Mouse (Mus musculus): ENCODE results near the gene Wdr93. TPM values are rescaled to one million over a fixed set of nuclear protein-coding genes. Genes with fewer than 3 reads are reported as not detected.
"Not testable (repeated sequence)": the region's sequence is repeated elsewhere in the genome, so short reads cannot be mapped to it uniquely, and the experiment has no call there.

The Wdr93 gene
- total RNA-seq, 2 experiments from 2014 or later = 1.8 to 2.5 TPM

DNA sequence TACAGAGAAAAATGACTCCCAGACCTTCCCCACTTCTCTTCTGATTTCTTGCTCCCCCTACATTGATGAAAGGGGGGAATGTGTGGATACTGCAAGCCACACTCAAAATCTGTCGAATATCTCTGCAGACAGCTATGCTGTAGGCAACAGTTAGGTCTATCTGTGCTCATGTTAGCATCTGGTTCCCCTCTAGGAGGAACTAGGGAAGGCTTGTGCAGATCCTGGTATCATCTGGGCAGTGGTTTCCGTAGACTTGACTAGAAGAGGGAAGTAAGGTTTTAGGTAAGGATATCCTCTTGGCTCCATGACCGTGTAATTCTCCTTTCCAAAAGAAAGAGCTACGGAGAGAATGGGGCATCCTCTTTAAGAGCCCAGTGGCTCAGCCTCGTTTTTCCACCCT is 1.6 kb downstream of the Wdr93 start:
- no peak for DNase-seq (ENCODE audit: low spot score in 2 of 2)

- DNase-seq (ENCODE audit: low spot score in 2 of 2) = no peak
These were observed 4.7 kb downstream of the Wdr93 start for GRCm38 (mm10) chr7:79747659-79748058.

DNA sequence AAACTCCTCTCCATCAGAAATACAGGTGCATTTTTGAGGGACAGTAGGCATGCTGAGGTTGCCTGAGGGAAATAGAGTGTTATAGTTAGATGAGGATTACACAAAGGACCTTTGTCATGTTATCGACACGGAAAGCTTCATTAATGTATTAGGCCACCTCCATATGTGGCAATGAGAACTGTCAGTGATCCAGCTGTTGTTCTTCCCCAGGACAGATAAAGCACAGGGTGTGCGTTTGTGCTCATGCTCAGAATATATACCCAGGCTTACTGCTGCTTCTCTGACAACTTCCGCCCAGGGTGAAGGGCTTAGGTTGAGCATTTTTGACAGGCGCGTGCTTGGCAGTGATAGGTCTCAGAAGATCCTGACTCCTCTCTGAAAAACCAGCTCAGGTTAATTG is 6.5 kb downstream of the Wdr93 start:
- DNase-seq (ENCODE audit: low spot score in 2 of 2) = no peak

DNA sequence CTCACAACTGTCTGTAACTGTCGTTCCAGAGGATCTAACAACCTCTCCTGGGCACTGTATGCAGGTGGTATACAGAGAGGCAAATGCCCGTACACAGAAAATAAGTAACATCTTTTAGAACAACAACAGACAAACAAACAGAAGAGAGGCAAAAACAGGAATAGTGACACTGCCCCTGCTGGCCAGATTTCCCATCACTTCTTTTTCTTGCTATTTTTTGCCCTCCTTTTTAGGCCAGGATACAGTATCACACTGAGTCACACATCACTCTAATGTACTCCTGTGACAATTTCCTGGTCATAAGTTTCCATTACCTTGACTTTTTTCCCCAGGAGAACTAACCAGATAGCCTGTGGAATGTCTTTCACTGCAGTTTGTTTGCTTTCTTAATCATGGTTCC is 13.4 kb downstream of the Wdr93 start:
- no peak for DNase-seq (ENCODE audit: low spot score in 2 of 2)

DNA sequence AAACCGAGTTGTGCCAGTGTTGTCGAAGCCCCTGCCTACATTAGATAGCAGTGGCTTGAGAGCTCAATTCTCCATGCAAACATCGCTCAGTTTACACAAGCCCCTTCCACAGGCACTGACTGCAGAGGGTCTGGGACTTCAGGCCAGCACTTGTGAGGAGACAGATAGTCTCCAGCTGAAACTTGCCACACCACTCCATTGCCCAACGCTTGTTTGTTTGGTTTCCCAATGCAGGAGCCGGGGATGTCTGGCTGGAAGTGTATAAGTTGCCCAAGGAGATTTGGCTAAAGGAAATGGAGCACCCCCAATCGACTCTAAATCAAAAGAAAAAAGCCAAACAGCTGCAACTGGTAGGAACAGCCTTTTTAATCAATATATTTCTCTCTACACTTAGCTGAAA is 15.2 kb downstream of the Wdr93 start:
- DNase-seq (ENCODE audit: low spot score in 2 of 2) = no peak

DNA sequence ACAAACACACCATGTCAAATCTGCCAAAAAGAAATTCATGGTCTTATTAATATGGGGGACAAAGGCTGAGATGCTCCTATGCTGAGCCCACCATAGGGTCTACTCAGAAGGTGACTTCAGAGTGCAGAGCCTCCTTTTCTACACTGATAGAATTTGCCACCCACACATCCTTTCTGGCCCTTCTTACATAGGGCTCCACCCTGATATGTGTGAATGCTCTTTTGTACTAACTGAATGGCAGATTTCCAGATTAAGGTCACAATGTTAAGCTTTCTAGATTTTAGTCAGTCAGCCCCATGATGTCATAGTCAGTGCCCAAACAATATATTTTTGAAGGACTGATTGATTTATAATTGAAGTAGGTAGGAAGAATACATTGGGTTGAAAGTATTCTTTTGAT is 16.8 kb downstream of the Wdr93 start:
- no peak for DNase-seq (ENCODE audit: low spot score in 2 of 2)

DNA sequence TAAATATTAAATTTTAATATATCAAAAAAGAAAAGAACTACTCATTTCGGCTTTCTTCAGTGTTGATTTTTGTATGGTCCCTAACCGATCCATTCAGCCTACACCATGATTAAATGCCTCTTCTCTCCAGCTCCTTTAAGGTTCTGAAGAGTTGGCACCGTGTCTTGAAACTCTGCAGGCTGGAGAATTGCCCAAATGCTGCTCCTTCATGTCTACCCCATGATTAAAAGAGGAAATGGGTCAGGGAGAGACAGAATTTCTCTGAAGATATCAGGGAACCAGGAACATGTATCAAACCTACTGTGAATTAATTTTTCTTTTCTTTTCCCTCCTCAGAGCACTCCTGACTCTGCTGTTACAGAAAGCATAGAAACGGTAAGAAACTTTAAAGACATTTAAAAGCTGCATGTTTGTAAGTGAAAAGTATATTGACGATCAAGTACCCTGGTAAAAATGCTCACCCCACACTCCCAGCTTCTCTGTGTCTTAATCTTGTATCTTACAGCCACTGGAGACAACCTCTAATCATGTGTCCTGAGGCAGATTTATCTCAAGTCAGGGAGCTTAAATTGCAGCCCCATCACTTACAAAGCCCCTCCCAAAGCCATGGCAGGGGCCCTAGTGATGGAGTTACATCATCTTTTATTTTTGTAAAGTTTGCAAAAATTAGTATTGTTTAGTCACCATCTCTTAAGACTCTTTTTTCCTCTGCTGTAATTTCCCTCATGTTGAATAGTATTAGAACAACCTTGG is 18.3 kb downstream of the Wdr93 start:
- DNase-seq (ENCODE audit: low spot score in 2 of 2) = no peak

- DNase-seq (ENCODE audit: low spot score in 2 of 2) = no peak
These were observed 19.1 kb downstream of the Wdr93 start for GRCm38 (mm10) chr7:79762106-79762505.

DNA sequence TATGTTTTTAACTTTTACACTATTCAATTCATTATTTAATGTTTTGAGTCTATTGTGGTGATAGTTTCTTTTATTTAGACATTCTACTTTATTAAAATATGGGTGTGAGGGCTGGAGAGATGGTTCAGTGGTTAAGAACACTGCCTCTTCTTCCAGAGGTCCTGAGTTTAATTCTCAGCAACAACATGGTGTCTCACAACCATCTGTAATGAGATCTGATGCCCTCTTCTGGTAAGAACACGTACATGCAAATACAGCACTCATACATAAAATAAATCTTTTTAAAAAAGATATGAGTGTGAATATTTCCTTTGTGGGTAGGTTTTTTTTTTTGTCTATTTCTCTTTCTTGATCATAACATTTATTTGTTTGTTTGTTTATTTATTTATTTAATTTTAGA is 23.0 kb downstream of the Wdr93 start:
- no peak for DNase-seq (ENCODE audit: low spot score in 2 of 2)

GRCm38 (mm10) chr7:79769664-79770063 is 26.7 kb downstream of the Wdr93 start:
- DNase-seq (ENCODE audit: low spot score in 2 of 2) = no peak

DNA sequence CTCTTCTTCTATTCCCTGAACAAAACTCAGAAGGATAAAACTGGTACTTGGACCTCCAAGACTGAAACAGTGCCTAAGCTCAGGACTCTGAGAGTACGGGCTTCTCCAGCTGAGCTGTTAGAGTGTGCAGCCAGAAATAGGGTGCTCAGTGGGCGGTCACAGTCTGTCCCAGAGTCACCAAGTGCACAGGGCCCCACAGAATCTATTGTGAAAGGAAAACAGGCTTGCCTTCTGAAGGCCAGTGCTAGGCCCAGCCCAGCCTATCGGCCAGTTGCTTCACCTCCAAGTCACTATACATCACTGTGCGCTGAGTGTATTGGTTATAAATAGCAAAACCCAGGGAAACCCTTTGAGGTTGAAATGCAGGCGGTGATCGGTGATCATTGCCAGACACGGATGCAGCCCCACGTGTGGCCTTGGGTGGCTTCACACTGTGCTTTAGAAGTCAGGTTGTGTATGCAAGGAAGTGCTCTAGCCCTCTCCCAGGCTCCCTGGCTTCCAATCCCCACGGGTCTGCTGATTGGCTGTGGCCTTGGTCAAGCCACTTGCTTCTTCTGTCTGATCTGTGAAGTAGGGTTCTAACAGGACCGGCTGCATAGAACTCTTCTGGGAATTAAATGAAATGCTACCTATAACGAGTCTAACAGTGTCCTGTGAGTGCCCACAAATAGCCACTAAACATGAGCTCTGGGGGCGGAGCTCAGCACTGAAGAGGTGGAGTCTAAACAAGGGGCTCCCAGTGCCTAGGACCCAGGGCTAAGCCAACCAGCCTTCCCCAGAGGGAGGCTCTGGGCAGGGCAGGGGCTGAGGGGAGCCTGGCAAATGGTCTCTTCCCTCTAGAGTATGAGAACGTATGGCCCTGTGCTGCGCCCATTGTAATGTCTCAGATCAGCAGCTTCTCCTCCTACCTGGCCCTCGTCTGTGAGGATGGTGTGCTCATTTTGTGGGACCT is 28.9 kb downstream of the Wdr93 start:
- no peak for DNase-seq (ENCODE audit: low spot score in 2 of 2)

GRCm38 (mm10) chr7:79780647-79781626 is 38.0 kb downstream of the Wdr93 start:
- DNase-seq (ENCODE audit: low spot score in 2 of 2) = peak; percentile 71 to 80

GRCm38 (mm10) chr7:79781826-79782515 is 39.0 kb downstream of the Wdr93 start:
- DNase-seq (ENCODE audit: low spot score in 2 of 2) = no peak

- DNase-seq (ENCODE audit: low spot score in 2 of 2) = no peak
These were observed 39.5 kb downstream of the Wdr93 start for GRCm38 (mm10) chr7:79782516-79782855.

DNA sequence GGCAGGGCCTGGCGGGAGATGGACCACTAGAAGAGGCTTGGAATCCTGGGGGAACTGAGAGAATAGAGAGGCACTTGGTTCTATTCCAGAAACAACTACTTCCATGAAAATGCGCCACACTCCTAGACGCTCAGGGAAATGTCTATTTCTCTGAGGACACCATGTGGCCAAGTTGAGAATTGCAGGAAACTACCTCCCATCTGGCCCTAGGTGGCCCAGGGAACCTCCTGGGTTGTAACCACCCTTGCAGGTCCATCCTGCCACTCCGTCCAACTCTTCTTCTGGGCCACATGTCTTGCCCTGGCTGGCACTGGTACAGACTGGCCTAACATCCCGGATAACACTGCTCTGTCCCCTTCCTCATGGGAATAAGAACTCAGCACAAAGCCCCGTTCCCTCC is 43.3 kb downstream of the Wdr93 start:
- DNase-seq (ENCODE audit: low spot score in 2 of 2) = peak; percentile 70 to 74

DNA sequence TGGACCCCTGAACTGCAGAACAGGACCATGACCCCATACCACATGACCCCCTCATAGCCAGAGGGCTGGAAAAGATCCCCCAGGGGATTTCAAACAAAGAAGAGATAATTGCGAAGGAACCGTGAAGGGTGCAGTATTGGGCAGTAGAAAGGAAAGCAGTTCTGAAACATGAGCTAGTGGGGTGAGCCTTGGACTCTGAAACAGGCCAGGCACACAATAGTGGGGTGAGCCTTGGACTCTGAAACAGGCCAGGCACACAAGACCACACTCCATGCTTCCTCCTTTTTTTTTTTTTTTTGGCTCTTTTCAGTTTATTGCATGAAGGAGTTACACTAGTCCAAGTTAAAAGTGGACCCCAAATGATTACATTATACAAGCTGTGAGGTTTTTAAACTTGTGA is 46.8 kb downstream of the Wdr93 start:
- DNase-seq (ENCODE audit: low spot score in 2 of 2) = not testable (repeated sequence)

GRCm38 (mm10) chr7:79792635-79793421 is 49.9 kb downstream of the Wdr93 start:
- DNase-seq (ENCODE audit: low spot score in 2 of 2) = peak; percentile 51 to 60

DNA sequence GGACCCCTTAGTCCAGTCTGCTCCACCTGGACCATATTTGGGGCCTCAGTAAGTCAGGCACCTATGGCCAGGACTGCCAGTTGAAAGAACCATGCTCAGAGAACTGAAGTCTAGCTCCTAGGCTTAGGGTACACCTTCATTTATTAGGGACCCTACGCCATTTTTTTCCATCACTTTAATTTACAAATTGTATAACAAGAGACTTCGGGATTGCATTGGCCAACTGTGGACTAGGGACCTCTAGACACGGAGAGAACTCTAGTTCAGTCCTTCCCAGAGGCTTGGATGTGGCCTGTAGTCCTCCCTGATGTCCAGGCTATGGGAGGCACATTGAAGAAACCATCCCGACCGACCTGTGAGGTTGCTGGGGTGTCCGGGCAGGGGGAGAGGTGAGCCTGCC is 50.7 kb downstream of the Wdr93 start, which contains the start of gene Mesp1:
Mesp1 (minus strand) TSS at position 101 of the 400 bp plus-strand sequence.
- no peak for DNase-seq (ENCODE audit: low spot score in 2 of 2)

DNA sequence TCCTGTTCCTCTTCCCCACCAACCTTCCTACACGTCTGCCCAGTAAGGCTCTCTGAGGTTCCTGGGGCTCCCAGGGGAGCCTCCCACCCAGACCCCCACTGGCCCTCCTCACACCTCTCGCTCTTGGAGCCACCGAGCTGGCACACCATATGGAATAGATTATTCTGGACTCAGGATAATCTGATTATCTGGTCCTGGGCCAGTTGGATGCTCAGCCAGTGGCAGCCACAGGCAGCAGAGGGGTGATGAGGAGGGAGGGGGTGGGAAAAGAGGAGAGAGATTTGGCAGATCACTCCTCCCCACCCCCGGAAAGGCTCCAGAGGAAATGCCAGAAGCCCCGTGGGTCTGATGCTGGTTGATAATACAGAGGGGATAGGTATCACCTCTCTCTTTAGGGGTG is 55.6 kb downstream of the Wdr93 start:
- no peak for DNase-seq (ENCODE audit: low spot score in 2 of 2)

DNA sequence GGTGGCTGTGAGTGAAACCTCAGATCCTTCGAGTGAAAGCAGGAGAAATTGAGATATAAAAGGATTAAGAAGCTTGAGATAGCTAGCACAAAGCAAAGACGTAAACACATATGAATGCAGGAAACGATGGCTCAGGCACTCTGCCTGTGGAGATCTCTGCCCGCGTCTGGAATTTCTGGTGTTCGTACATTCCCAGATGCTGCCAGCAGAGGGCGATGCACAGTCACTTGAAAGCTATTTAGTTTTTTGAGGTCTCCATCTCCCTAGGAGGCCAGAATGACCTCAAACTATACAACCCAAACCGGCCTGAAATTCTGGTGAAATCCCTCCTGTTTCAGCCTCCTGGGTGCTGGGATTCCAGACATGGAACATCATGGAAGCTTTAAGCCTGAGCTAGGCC is 56.1 kb downstream of the Wdr93 start:
- peak; percentile 76 to 82 for DNase-seq (ENCODE audit: low spot score in 2 of 2)
